Mouse (Mus musculus) limb, embryonic 14.5 days (tissue): ENCODE data around the gene Emg1. TPM values are rescaled to one million over a fixed set of nuclear protein-coding genes. Genes with fewer than 3 reads are reported as not detected.

Source experiments
- ATAC-seq: fragments of 200-750 bp; cut with Nextera tagmentation; 2 replicates; pipeline ENCODE4 v1.8.0; 2017; ENCODE audit warnings: low read depth, moderate number of reproducible peaks, moderate TSS enrichment; ENCODE audit not compliant: low FRiP score
- DNase-seq: peaks from one replicate; pipeline ENCODE4 v3.0.0-alpha.2; 2015; ENCODE audit warnings: low spot score
- H3K27ac ChIP-seq: fragments of 300-500 bp; sonication (generic); replicated peaks from 2 replicates; pipeline ENCODE4 v1.5.1; 2014; ENCODE audit warnings: low read depth, mild to moderate bottlenecking, low read length, moderate library complexity, mixed read lengths
- H3K27me3 ChIP-seq: fragments of 300-500 bp; sonication (generic); 2 replicates; pipeline ENCODE4 v1.6.1; 2014; ENCODE audit warnings: low read length, mixed read lengths; ENCODE audit not compliant: control insufficient read depth, insufficient read depth
- H3K36me3 ChIP-seq: fragments of 300-500 bp; sonication (generic); 2 replicates; pipeline ENCODE4 v1.6.1; 2014; ENCODE audit warnings: mild to moderate bottlenecking, low read length, moderate library complexity, mixed read lengths; ENCODE audit not compliant: control insufficient read depth, insufficient read depth
- H3K4me1 ChIP-seq: fragments of 300-500 bp; sonication (generic); 2 replicates; pipeline ENCODE4 v1.6.1; 2014; ENCODE audit warnings: antibody characterized with exemption, low read length, mixed read lengths; ENCODE audit not compliant: control insufficient read depth, insufficient read depth
- H3K4me2 ChIP-seq: fragments of 300-500 bp; sonication (generic); replicated peaks from 2 replicates; pipeline ENCODE4 v1.6.1; 2014; ENCODE audit warnings: low read depth, mild to moderate bottlenecking, low read length, moderate library complexity; ENCODE audit not compliant: severe bottlenecking
- H3K4me3 ChIP-seq: fragments of 300-500 bp; sonication (generic); replicated peaks from 2 replicates; pipeline ENCODE4 v1.5.1; 2014; ENCODE audit warnings: low read length
- H3K9ac ChIP-seq: fragments of 300-500 bp; sonication (generic); 2 replicates; pipeline ENCODE4 v1.6.1; 2014; ENCODE audit warnings: mild to moderate bottlenecking, low read depth, low read length, moderate library complexity; ENCODE audit not compliant: severe bottlenecking
- H3K9me3 ChIP-seq: fragments of 300-500 bp; sonication (generic); 2 replicates; pipeline ENCODE4 v1.6.1; 2016; ENCODE audit warnings: low read length; ENCODE audit not compliant: control insufficient read depth
- POLR2A ChIP-seq: fragments of 200-500 bp; IDR thresholded peaks from 2 replicates; pipeline ENCODE4 v1.8.0; 2012; ENCODE audit warnings: inconsistent platforms, mild to moderate bottlenecking, moderate library complexity, borderline replicate concordance; ENCODE audit not compliant: insufficient read depth, insufficient read length; ENCODE audit errors: extremely low read depth
- WGBS: fragments of 180-500 bp; shearing (Covaris S2); extraction: QIAGEN DNeasy Blood & Tissue Kit; methylation state at CpG from one replicate; pipeline ENCODE4 v1.1.7; 2014; 5-methylcytosine and 5-hydroxymethylcytosine counted together
- polyA plus RNA-seq, 2 experiments: library from polyadenylated mRNA; depleted of rRNA in 1 of 2; stranded (reverse) in 1 of 2; unstranded in 1 of 2; fragments of >200 nt; fragmentation: Nextera tagmentation in 1 of 2; extraction: Ambion mirVana in 1 of 2; gene quantifications; 2 replicates each; pipeline versions ENCODE4 v1.2.1 to v1.2.3; 2012 to 2014

Emg1 gene
- polyA plus RNA-seq, 2 experiments: 148 to 185 TPM

DNA sequence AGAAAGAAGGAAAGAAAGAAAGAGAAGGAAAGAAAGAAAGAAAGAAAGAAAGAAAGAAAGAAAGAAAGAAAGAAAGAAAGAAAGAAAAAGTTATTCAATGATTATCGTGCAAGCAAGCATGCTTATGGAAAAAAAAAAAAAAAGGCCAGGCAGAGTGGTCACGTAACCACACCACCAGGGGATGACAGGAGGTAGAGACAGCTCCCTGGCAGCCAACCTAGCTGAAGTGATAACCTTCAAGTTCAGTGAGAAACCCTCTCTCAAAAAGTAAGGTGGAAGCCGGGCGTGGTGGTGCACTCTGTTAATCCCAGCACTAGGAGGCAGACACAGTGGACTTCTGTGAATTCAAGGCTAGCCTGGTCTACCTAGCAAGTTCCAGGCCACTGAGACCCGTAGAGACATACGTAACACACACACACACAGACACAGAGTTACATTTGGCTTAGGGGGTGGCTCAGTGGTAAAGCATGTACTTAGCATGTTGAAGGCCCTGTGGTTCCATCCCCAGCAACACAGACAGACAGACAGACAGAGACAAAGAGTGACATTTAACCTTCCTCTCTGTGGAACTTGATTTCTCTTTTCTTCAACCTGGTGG is 11.0 kb upstream of the Emg1 start:
- no peak overlapping the region for H3K9ac ChIP-seq
- no peaks in the 10 kb centered on the region for H3K9me3 ChIP-seq
- no peak for DNase-seq
- no peak overlapping the region for H3K27ac ChIP-seq
- TF ChIP-seq POLR2A: no peak
- no peaks in the 10 kb centered on the region for H3K4me1 ChIP-seq
- H3K27me3 ChIP-seq: no peaks in the 10 kb centered on the region
- H3K4me3 ChIP-seq: no peak overlapping the region
- no peak overlapping the region for H3K4me2 ChIP-seq
- WGBS: 85% methylated on average over 6 of the region's 6 CpGs
- no peaks in the 10 kb centered on the region for H3K36me3 ChIP-seq
- no peak for ATAC-seq

DNA sequence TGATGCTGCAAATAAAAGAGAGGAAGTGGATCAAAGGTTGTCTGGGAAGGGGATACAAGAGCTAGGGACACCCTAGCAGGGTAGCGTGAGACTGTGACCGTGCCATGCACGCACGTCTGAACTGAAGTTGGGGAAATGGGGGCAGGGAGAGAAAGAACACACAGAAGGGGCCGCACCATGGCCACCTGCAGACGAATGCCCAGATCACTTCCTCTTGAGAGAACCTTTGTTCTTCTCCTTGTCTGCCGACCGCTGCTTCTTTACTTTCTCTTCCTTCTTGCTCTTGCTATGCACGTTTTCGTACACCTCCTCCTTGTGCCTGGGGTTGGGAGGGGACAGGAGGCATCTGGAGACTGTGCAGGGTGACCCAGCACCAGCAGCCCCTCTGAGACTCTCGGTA is 8.9 kb upstream of the Emg1 start:
- Histone ChIP-seq H3K27me3 (no peaks in the 10 kb centered on the region), H3K9me3 (no peaks in the 10 kb centered on the region), H3K36me3 (peaks cover 18% of the 10 kb centered on the region), H3K27ac (no peak overlapping the region), H3K4me1 (no peaks in the 10 kb centered on the region), H3K9ac (no peak overlapping the region), H3K4me3 (no peak overlapping the region), H3K4me2 (no peak overlapping the region)
- TF ChIP-seq POLR2A: no peak
- WGBS: 60% methylated on average over 11 of the region's 11 CpGs
- ATAC-seq (no peak), DNase-seq (no peak)

DNA sequence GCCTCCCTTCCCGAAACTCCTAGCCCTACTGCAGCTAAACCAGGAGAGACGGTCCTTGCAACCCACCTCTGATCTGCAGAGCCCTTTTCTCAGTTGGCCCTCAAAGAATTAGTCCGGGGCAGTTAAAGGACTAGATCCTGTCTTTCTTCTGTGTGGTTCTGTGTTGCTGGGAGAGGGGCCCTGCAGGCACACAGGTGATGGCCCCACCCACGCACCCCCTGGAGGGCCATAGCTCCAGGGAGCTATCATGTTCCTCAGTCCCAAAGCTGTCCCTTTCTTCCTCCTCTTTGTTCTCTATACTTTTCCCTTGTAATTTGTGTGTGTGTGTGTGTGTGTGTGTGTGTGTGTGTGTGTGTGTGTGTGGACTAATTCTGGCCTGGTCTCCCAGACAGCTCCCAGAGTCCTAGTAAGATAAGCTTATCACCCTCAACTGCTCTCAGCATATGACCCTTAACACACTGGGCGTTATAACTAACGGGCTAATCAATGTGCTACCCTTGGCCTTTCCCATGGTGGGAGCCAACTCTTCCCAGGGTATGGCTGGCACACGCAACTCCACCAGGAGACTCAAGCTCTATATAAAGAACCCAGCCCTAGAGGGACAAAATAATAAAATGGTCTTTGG is 7.5 kb upstream of the Emg1 start:
- Histone ChIP-seq H3K9me3 (no peaks in the 10 kb centered on the region), H3K9ac (no peak overlapping the region), H3K4me3 (peak overlapping the region; percentile 22; the same call in 1 of the 2 replicates), H3K4me1 (no peaks in the 10 kb centered on the region), H3K36me3 (peaks cover 33% of the 10 kb centered on the region), H3K4me2 (peak overlapping the region; percentile 6; the same call in 1 of the 2 replicates), H3K27ac (no peak overlapping the region), H3K27me3 (no peaks in the 10 kb centered on the region)
- DNase-seq: no peak
- no peak for ATAC-seq
- WGBS: 68% methylated on average over 6 of the region's 7 CpGs
- TF ChIP-seq POLR2A: no peak

DNA sequence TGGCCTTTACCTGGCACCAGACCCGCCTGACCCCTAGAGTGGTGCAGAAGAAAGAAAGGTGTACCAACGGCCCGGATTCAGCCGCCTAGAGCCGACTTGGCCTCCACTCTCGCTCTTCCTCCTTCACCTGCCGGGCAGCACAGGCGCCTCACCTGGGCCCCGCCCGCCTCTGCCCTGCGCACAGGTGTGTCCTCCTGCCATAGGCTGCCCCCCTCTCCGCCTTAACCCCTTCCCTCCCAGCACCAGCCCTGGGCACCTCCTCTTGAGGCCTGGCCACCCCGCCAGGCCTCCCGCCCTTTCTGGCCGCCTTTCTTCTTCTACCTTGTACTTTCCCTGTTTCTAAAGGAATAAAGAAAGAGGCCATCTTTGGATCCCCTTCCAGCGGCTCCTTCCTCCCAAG is 6.7 kb upstream of the Emg1 start:
- no peaks in the 10 kb centered on the region for H3K9me3 ChIP-seq
- no peak overlapping the region for H3K9ac ChIP-seq
- H3K36me3 ChIP-seq: peaks cover 40% of the 10 kb centered on the region
- DNase-seq (no peak), ATAC-seq (no peak)
- H3K4me2 ChIP-seq: 0 out of 2 replicates have a peak overlapping the region, but pooled peaks have one; percentile 6
- H3K4me3 ChIP-seq: peak overlapping the region; percentile 22
- no peaks in the 10 kb centered on the region for H3K27me3 ChIP-seq
- no peak for TF ChIP-seq POLR2A
- H3K4me1 ChIP-seq: no peaks in the 10 kb centered on the region; the same call in 1 of the 2 replicates
- 60% methylated on average over 15 of the region's 16 CpGs for WGBS
- no peak overlapping the region for H3K27ac ChIP-seq

DNA sequence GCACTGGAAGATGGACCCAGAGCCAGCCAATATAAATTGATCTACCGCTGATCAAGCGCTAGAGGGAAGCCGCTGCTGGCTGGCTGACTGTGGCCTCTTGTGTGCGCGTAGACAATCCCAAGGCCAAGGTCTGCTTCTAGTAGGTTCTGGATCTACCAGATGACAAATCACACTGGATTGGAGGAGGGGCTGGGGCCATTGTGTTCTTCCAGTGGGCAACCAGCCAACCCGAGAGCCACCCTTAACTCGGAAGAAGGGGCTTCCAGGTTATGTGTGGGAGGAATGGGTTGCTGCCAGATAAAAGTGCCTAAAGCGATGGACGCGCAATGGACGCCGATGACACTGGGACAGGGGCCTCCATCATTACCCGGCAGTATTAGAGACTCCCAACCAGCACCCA is 6.0 kb upstream of the Emg1 start:
- H3K27me3 ChIP-seq: no peaks in the 10 kb centered on the region
- H3K9ac ChIP-seq: no peak overlapping the region
- H3K27ac ChIP-seq: no peak overlapping the region
- peaks cover 45% of the 10 kb centered on the region for H3K36me3 ChIP-seq
- ATAC-seq: no peak
- H3K9me3 ChIP-seq: no peaks in the 10 kb centered on the region
- H3K4me1 ChIP-seq: peaks cover 7% of the 10 kb centered on the region
- H3K4me3 ChIP-seq: peak overlapping the region; percentile 22
- no peak for TF ChIP-seq POLR2A
- H3K4me2 ChIP-seq: 0 out of 2 replicates have a peak overlapping the region, but pooled peaks have one; percentile 25
- 68% methylated on average over 13 of the region's 13 CpGs for WGBS
- DNase-seq: no peak
